Mouse (Mus musculus): ENCODE data around the gene Cars2.
"Not testable (repeated sequence)": the region's sequence is repeated elsewhere in the genome, so short reads cannot be mapped to it uniquely, and the experiment has no call there.

Gene Cars2

DNA sequence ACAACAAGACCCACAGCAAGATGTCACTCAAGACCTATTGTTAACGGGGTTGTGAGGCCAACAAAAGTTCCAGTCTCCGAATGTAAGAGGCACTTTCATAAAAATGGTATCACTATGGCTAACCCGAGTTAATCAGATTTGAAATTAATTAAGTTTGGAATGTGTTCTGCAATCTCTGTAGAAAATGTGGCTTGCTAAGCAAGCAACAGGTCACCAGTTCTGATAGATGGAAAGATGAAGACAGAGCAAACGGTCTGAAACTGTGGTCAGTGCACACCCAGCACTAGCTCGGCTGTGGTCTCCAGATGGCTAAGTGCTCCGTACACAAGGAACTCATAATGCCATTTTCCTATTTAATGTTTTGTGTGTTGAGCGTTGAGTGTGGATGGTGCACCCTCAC, 79.9 kb downstream of the Cars2 start:
- DNase-seq, result no peak

DNA sequence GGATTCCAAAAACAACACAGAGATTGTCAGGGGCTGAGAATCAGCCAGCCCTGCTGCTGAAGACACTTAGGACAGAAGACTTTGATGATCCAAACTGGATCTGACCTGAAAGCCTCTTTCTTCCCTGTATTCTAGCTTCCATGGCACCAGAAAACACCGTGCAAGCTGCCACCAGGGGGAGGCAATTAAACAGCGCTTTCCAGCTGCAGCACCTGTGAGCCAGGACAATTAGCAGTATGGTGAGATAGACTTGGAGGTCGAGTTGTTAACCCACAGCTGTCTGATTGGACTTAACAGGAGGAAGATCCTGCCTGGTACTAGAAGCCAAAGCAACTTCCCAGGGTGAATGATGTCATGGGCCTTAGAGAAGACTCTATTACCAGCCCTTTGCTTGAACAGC, 81.5 kb downstream of the Cars2 start:
- peak; percentile 81 for DNase-seq

DNA sequence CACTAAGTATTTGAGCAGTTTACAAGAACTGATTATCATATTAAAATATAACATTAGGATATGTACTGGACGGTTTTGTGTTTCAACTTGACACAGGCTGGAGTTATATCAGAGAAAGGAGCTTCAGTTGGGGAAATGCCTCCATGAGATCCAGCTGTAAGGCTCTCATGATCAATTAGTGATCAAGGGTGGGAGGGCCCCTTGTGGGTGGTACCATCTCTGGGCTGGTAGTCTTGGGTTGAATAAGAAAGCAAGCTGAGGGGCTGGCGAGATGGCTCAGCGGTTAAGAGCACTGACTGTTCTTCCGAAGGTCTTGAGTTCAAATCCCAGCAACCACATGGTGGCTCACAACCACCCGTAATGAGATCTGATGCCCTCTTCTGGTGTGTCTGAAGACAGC, 84.1 kb downstream of the Cars2 start:
- not testable (repeated sequence) for DNase-seq

DNA sequence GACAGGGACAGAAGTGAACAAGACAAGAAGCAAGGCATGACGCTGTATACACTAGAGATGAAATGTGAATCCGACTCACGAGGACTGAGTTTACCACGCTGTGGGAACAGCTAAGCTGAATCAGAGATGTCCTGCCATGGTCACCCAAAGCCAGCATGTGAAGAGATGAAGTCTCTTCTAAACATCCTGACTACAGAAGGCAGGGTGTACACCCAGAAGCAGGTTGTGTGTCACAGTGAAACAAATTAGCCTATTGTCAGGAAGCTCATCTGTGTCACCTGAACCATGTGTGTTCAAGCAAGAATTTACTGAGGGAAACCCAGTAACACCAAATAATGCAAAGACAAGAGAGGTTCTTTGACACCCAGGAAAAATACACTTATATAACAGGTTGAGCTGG, 85.0 kb downstream of the Cars2 start:
- DNase-seq, result no peak

DNA sequence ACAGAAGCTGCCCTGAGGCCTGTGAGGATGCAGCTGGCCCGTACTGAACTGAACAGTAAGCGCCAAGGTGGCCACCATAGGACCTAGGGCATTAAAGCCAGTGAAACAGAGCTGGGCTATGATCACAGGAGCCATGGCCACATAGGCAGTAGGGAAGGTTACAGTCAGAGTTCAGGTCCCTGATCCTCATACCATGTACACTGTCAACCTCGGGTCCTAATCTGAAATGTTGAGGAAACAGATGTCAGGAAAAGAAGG, 85.9 kb downstream of the Cars2 start:
- DNase-seq, result no peak
